25 mouse cellular contexts compared by ENCODE assay signal in the genomic region with DNA sequence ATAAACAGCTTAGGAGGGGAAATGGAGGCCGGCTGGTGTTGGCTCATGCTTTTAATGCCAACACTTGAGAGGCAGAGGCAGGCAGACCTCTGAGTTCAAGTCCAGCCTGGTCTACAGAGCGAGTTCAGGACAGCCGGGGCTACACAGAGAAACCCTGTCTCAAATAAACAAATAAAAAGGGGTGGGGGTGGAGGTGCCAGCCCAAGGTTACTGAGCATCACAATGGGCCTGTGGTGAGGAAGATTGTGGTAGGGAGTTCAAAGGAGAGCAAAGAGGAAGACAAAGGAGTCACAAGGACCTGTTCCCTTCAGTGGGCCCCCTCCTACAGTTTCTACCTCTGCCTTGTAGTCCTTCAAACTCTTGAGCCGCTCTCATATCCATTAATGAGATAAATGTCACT. TPM values are rescaled to one million over a fixed set of nuclear protein-coding genes. Genes with fewer than 3 reads are reported as not detected.
DNase-seq lines count a peak whose midpoint lies in the region; ATAC-seq and TF ChIP-seq lines count a peak whose summit lies in the region.
"Had no signal": no experiment of that assay in that cellular context is flagged by ENCODE, and none has a peak within 500 bp of the region (broad histone marks: within the 10 kb centered on the region; RNA-seq: fewer than 3 reads in every experiment).

No protein-coding gene starts in this region.

- TF ChIP-seq POLR2A in heart, adult 2 months (IDR thresholded peaks at IDR 0.05; ENCODE audit: insufficient read depth, low read depth, low read length) = no peak

- H3K9me3 ChIP-seq in midbrain, embryonic 11.5 days (ENCODE audit: control insufficient read depth, low read length) = no peaks in the 10 kb centered on the region
- no peaks in the 10 kb centered on the region for H3K9me3 ChIP-seq in midbrain, embryonic 14.5 days (ENCODE audit: control insufficient read depth, low read length)
- no peaks in the 10 kb centered on the region for H3K9me3 ChIP-seq in liver, embryonic 13.5 days (replicated peaks)
- H3K9me3 ChIP-seq: embryonic facial prominence, embryonic 12.5 days; hindbrain, embryonic 15.5 days; kidney, embryonic 15.5 days; limb, embryonic 10.5 days; midbrain, embryonic 15.5 days had no signal

- 83% methylated on average over 4 of the region's 4 CpGs for WGBS in heart, adult 2 months
- WGBS in midbrain, embryonic 11.5 days = 63% methylated on average over 4 of the region's 4 CpGs
- 63% methylated on average over 4 of the region's 4 CpGs for WGBS in midbrain, embryonic 14.5 days
- 72% methylated on average over 4 of the region's 4 CpGs for WGBS in liver, embryonic 13.5 days (ENCODE audit: insufficient replicate concordance)

- no peak for ATAC-seq in midbrain, embryonic 11.5 days (ENCODE audit: low FRiP score)
- ATAC-seq in midbrain, embryonic 14.5 days (ENCODE audit: low FRiP score, low TSS enrichment) = no peak
- ATAC-seq in liver, embryonic 13.5 days (ENCODE audit: low read depth) = no peak
- ATAC-seq: activated CD4-positive, CD25-positive, alpha-beta regulatory T cell, adult 4 months; forebrain, embryonic 14.5 days; intestine, embryonic 16.5 days; midbrain, embryonic 15.5 days had no signal

- no peak for TF ChIP-seq EP300 in heart, adult 2 months (IDR thresholded peaks at IDR 0.05; ENCODE audit: insufficient read depth, low read depth, low read length)

- DNase-seq in heart, adult 2 months = no peak
- no peak for DNase-seq in heart, adult 18-20 months
- peak; percentile 31 for DNase-seq in midbrain, embryonic 11.5 days (ENCODE audit: low spot score, missing footprints)
- DNase-seq in midbrain, embryonic 14.5 days = no peak
- no peak for DNase-seq in liver, embryonic 13.5 days
- no peak for DNase-seq in spleen, postnatal 14 days (ENCODE audit: low spot score in 2 of 2)
- DNase-seq in cerebellum, postnatal 25 days = no peak
- DNase-seq: adrenal gland, postnatal 14 days; cerebellum, adult 9-11 months; kidney, postnatal 4 days; layer of hippocampus, adult 9-11 months; lung, embryonic 14.5 days; right cerebral cortex, postnatal 25 days; thymus, postnatal 25 days had no signal

- peak overlapping the region; percentile 63 for H3K27ac ChIP-seq in heart, adult 2 months
- H3K27ac ChIP-seq in midbrain, embryonic 11.5 days (ENCODE audit: low read depth, low read length) = no peak overlapping the region
- H3K27ac ChIP-seq in midbrain, embryonic 14.5 days (replicated peaks; ENCODE audit: low read depth, low read length) = no peak overlapping the region
- H3K27ac ChIP-seq in liver, embryonic 13.5 days = peak overlapping the region; percentile 99
- H3K27ac ChIP-seq: embryonic facial prominence, embryonic 12.5 days; hindbrain, embryonic 15.5 days; kidney, embryonic 15.5 days; midbrain, embryonic 15.5 days had no signal

- no peaks in the 10 kb centered on the region; the same call in none of the 2 replicates for H3K79me2 ChIP-seq in heart, adult 2 months (replicated peaks; ENCODE audit: control insufficient read depth, insufficient read depth, low read length)

- H3K4me2 ChIP-seq in midbrain, embryonic 11.5 days = no peak overlapping the region
- no peak overlapping the region for H3K4me2 ChIP-seq in midbrain, embryonic 14.5 days (ENCODE audit: low read length)
- no peak overlapping the region for H3K4me2 ChIP-seq in liver, embryonic 13.5 days
- H3K4me2 ChIP-seq: embryonic facial prominence, embryonic 12.5 days; hindbrain, embryonic 15.5 days; kidney, embryonic 15.5 days; lung, embryonic 14.5 days; midbrain, embryonic 15.5 days had no signal

- H3K9ac ChIP-seq in heart, adult 2 months (ENCODE audit: low read depth, low read length) = no peak overlapping the region
- H3K9ac ChIP-seq in midbrain, embryonic 11.5 days (ENCODE audit: low read length) = no peak overlapping the region
- H3K9ac ChIP-seq in midbrain, embryonic 14.5 days (replicated peaks; ENCODE audit: low read length) = no peak overlapping the region
- H3K9ac ChIP-seq in liver, embryonic 13.5 days = peak overlapping the region; percentile 99; the same call in 1 of the 2 replicates
- H3K9ac ChIP-seq: embryonic facial prominence, embryonic 12.5 days; hindbrain, embryonic 15.5 days; kidney, embryonic 15.5 days; lung, embryonic 14.5 days; midbrain, embryonic 15.5 days had no signal

- intact Hi-C loops in heart, adult 2 months (cut with DNase I) = no loop called here

- no peak for TF ChIP-seq CTCF in heart, adult 2 months (IDR thresholded peaks at IDR 0.05)

- H3K27me3 ChIP-seq in heart, adult 2 months (ENCODE audit: control insufficient read depth, insufficient read depth, low read length) = no peaks in the 10 kb centered on the region
- no peaks in the 10 kb centered on the region for H3K27me3 ChIP-seq in midbrain, embryonic 11.5 days (ENCODE audit: control insufficient read depth, insufficient read depth, low read length)
- no peaks in the 10 kb centered on the region for H3K27me3 ChIP-seq in midbrain, embryonic 14.5 days (ENCODE audit: control insufficient read depth, insufficient read depth, low read length)
- no peaks in the 10 kb centered on the region for H3K27me3 ChIP-seq in liver, embryonic 13.5 days
- H3K27me3 ChIP-seq: embryonic facial prominence, embryonic 12.5 days; hindbrain, embryonic 15.5 days; kidney, embryonic 15.5 days; midbrain, embryonic 15.5 days had no signal

- peaks cover 32% of the 10 kb centered on the region for H3K4me1 ChIP-seq in heart, adult 2 months (ENCODE audit: control insufficient read depth, insufficient read depth, low read length)
- H3K4me1 ChIP-seq in midbrain, embryonic 11.5 days (ENCODE audit: control insufficient read depth, insufficient read depth, low read length) = peaks cover 12% of the 10 kb centered on the region
- peaks cover 9% of the 10 kb centered on the region for H3K4me1 ChIP-seq in midbrain, embryonic 14.5 days (ENCODE audit: control insufficient read depth, insufficient read depth, low read length)
- H3K4me1 ChIP-seq in liver, embryonic 13.5 days (replicated peaks) = peaks cover 85% of the 10 kb centered on the region

- 0 out of 2 replicates have a peak, but pooled peaks cover 2% of the 10 kb centered on the region for H3K36me3 ChIP-seq in heart, adult 2 months (ENCODE audit: control insufficient read depth, insufficient read depth, low read length)
- no peaks in the 10 kb centered on the region for H3K36me3 ChIP-seq in midbrain, embryonic 11.5 days (ENCODE audit: control insufficient read depth, insufficient read depth, low read length)
- H3K36me3 ChIP-seq in midbrain, embryonic 14.5 days (ENCODE audit: control insufficient read depth, insufficient read depth, low read length) = peaks cover 2% of the 10 kb centered on the region; the same call in 1 of the 2 replicates
- peaks cover 12% of the 10 kb centered on the region for H3K36me3 ChIP-seq in liver, embryonic 13.5 days
- H3K36me3 ChIP-seq: embryonic facial prominence, embryonic 12.5 days; hindbrain, embryonic 15.5 days; midbrain, embryonic 15.5 days had no signal

- H3K4me3 ChIP-seq in heart, adult 2 months = no peak overlapping the region
- H3K4me3 ChIP-seq in midbrain, embryonic 11.5 days (ENCODE audit: low read depth, low read length) = no peak overlapping the region
- H3K4me3 ChIP-seq in midbrain, embryonic 14.5 days (replicated peaks; ENCODE audit: low read depth, low read length) = no peak overlapping the region
- H3K4me3 ChIP-seq in liver, embryonic 13.5 days (replicated peaks) = no peak overlapping the region
- H3K4me3 ChIP-seq: embryonic facial prominence, embryonic 12.5 days; erythroblast, embryonic 14.5 days; hindbrain, embryonic 15.5 days; kidney, embryonic 15.5 days; left cerebral cortex, adult 2 months; limb, embryonic 10.5 days; midbrain, embryonic 15.5 days; myocyte had no signal

RNA-seq across cellular contexts. Expression of a gene that starts 50.0 kb away (rescaled TPM):
- 10 to 100 TPM; 53.6 to 59.4 TPM for total RNA-seq in heart, adult 2 months (2021)
- 64.4 and 84.3 TPM in 2 replicates for polyA plus RNA-seq in heart, adult 2 months (2012; rRNA removed)
- 10 to 100 TPM; 50.4 to 56.6 TPM for total RNA-seq in heart, adult 18-20 months (2021)
- polyA plus RNA-seq in midbrain, embryonic 11.5 days (2014; fragmentation: Nextera tagmentation; extraction: Ambion mirVana) = 129 and 130 TPM in 2 replicates
- polyA plus RNA-seq in midbrain, embryonic 14.5 days (2014; fragmentation: Nextera tagmentation; extraction: Ambion mirVana) = 117 and 129 TPM in 2 replicates
- 35.2 and 37.0 TPM in 2 replicates for polyA plus RNA-seq in liver, embryonic 13.5 days (2015; fragmentation: Nextera tagmentation; extraction: Ambion mirVana)

RNA-seq across cellular contexts. Expression of a gene that starts 50.7 kb away (rescaled TPM):
- 10 to 100 TPM; 61.4 to 71.3 TPM for total RNA-seq in heart, adult 2 months (2021)
- 122 and 171 TPM in 2 replicates for polyA plus RNA-seq in heart, adult 2 months (2012; rRNA removed)
- total RNA-seq in heart, adult 18-20 months (2021) = 10 to 100 TPM; 50.3 to 57.1 TPM
- polyA plus RNA-seq in midbrain, embryonic 11.5 days (2014; fragmentation: Nextera tagmentation; extraction: Ambion mirVana) = 30.2 TPM in 2 replicates
- 44.2 and 45.8 TPM in 2 replicates for polyA plus RNA-seq in midbrain, embryonic 14.5 days (2014; fragmentation: Nextera tagmentation; extraction: Ambion mirVana)
- polyA plus RNA-seq in liver, embryonic 13.5 days (2015; fragmentation: Nextera tagmentation; extraction: Ambion mirVana) = 22.2 and 27.8 TPM in 2 replicates

Comparison
In these comparisons a context has a peak if more than half of its experiments do, and no peak if none do; other contexts are left out.
1. H3K27ac ChIP-seq: peak in heart, adult 2 months (single experiment) and liver, embryonic 13.5 days (single experiment); none in midbrain, embryonic 11.5 days (single experiment) and midbrain, embryonic 14.5 days (single experiment).